Mouse (Mus musculus) hindbrain, embryonic 16.5 days (tissue): ENCODE measurements around the gene Rtn3. TPM values are rescaled to one million over a fixed set of nuclear protein-coding genes. Genes with fewer than 3 reads are reported as not detected.
A peak's percentile ranks its signal among the peaks of the same experiment; 100 is the strongest.

Experiments
- ATAC-seq: fragments of 200-750 bp; cut with Nextera tagmentation; 2 replicates; pipeline ENCODE4 v1.8.0; 2017; ENCODE audit warnings: moderate TSS enrichment, moderate library complexity
- H3K27ac ChIP-seq: fragments of 300-500 bp; sonication (generic); 2 replicates; pipeline ENCODE4 v1.5.1; 2014; ENCODE audit warnings: low read depth, mild to moderate bottlenecking, control low read depth, low read length, moderate library complexity
- H3K27me3 ChIP-seq: fragments of 300-500 bp; sonication (generic); replicated peaks from 2 replicates; pipeline ENCODE4 v1.6.1; 2014; ENCODE audit warnings: low read length; ENCODE audit not compliant: control insufficient read depth, insufficient read depth
- H3K36me3 ChIP-seq: fragments of 300-500 bp; sonication (generic); 2 replicates; pipeline ENCODE4 v1.6.1; 2014; ENCODE audit warnings: mild to moderate bottlenecking, low read length, moderate library complexity, mixed read lengths; ENCODE audit not compliant: control insufficient read depth, insufficient read depth
- H3K4me1 ChIP-seq: fragments of 300-500 bp; sonication (generic); 2 replicates; pipeline ENCODE4 v1.6.1; 2014; ENCODE audit warnings: low read depth, low read length; ENCODE audit not compliant: control insufficient read depth, insufficient read depth
- H3K4me2 ChIP-seq: fragments of 300-500 bp; sonication (generic); 2 replicates; pipeline ENCODE4 v1.6.1; 2014; ENCODE audit warnings: mild to moderate bottlenecking, low read length, control low read depth, moderate library complexity
- H3K4me3 ChIP-seq: fragments of 300-500 bp; sonication (generic); 2 replicates; pipeline ENCODE4 v1.5.1; 2014; ENCODE audit warnings: mild to moderate bottlenecking, low read length, control low read depth, moderate library complexity
- H3K9ac ChIP-seq: fragments of 300-500 bp; sonication (generic); 2 replicates; pipeline ENCODE4 v1.6.1; 2014; ENCODE audit warnings: low read depth, mild to moderate bottlenecking, control low read depth, low read length, moderate library complexity
- H3K9me3 ChIP-seq: fragments of 300-500 bp; sonication (generic); 2 replicates; pipeline ENCODE4 v1.6.1; 2014; ENCODE audit warnings: mild to moderate bottlenecking, low read length, moderate library complexity; ENCODE audit not compliant: control insufficient read depth
- WGBS: fragments of 180-500 bp; shearing (Covaris S2); extraction: QIAGEN DNeasy Blood & Tissue Kit; methylation state at CpG from one replicate; pipeline ENCODE4 v1.1.7; 2014; 5-methylcytosine and 5-hydroxymethylcytosine counted together
- polyA plus RNA-seq: library from polyadenylated mRNA; unstranded; fragments of >200 nt; fragmentation: Nextera tagmentation; extraction: Ambion mirVana; gene quantifications from 2 replicates; pipeline ENCODE4 v1.2.1, GENCODE M21; 2015

Gene Rtn3
- polyA plus RNA-seq, result 693 and 702 TPM in 2 replicates

DNA sequence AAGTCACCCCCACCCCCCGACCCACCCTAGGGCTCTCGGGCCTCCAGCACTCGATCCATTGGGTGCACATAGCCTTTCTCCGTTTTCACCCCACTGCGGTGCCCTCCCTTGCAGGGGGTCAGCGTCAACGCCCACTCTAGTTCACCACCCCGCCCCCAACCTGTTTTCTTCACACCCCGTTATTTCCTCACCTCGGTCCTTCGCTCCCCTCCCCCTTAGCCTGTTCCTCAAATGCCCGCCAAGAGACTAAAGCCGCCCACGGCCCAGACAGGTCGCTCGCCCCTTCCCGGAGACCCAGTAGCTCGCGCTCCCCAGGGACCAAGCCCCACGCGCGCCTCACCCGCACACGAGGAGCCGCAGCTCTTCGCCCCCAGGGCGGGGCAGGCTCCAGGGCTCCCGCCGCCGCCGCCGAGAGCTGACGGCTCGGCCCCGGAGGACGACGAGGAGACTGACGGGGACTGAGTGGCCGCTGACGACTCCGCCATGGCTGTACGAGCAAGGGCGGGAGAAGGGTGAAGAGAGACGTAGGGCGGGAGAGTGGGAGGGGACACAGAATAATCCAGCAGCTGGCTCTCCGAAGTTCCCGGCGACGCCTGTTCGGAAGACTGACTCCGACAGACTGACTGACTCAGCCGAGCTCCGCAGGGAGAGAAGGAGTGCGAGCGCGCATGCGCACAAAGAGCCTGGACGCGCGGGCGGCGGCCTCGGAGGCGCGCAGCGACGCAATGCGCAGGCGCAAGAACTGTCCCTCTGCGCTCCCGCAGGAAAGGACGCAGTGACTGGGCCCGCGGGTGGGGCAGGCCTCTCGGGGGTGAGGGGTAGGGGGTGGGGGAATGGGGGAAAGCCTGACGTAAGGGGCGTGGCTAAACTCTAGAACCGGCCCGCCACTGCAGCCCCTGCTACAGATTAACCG is at the start of gene Rtn3:
Rtn3 (minus strand) TSS at position 683 of the 913 bp plus-strand sequence.
- under 1% methylated on average over 80 of the region's 80 CpGs for WGBS

GRCm38 (mm10) chr19:7531906-7532305 is 48.8 kb upstream of the Rtn3 start:
- no peak overlapping the region for H3K4me3 ChIP-seq
- H3K9me3 ChIP-seq, result no peaks in the 10 kb centered on the region
- H3K27me3 ChIP-seq, result no peaks in the 10 kb centered on the region
- WGBS, result 90% methylated on average over 5 of the region's 5 CpGs
- H3K9ac ChIP-seq, result no peak overlapping the region
- no peaks in the 10 kb centered on the region for H3K4me1 ChIP-seq
- no peak for ATAC-seq
- H3K4me2 ChIP-seq, result no peak overlapping the region
- no peak overlapping the region for H3K27ac ChIP-seq
- H3K36me3 ChIP-seq, result peaks cover 10% of the 10 kb centered on the region

More for the DNA sequence above, at the start of gene Rtn3:
- Histone ChIP-seq H3K4me2 (peak within 1 kb of the TSS; percentile 72), H3K36me3 (no peaks in the 10 kb centered on the region), H3K9me3 (no peaks in the 10 kb centered on the region), H3K27me3 (no peaks in the 10 kb centered on the region), H3K27ac (peak within 1 kb of the TSS; percentile 100), H3K4me1 (peaks cover 24% of the 10 kb centered on the region), H3K9ac (peak within 1 kb of the TSS; percentile 97), H3K4me3 (peak within 1 kb of the TSS; percentile 78)
- ATAC-seq, result peak; percentile 94

DNA sequence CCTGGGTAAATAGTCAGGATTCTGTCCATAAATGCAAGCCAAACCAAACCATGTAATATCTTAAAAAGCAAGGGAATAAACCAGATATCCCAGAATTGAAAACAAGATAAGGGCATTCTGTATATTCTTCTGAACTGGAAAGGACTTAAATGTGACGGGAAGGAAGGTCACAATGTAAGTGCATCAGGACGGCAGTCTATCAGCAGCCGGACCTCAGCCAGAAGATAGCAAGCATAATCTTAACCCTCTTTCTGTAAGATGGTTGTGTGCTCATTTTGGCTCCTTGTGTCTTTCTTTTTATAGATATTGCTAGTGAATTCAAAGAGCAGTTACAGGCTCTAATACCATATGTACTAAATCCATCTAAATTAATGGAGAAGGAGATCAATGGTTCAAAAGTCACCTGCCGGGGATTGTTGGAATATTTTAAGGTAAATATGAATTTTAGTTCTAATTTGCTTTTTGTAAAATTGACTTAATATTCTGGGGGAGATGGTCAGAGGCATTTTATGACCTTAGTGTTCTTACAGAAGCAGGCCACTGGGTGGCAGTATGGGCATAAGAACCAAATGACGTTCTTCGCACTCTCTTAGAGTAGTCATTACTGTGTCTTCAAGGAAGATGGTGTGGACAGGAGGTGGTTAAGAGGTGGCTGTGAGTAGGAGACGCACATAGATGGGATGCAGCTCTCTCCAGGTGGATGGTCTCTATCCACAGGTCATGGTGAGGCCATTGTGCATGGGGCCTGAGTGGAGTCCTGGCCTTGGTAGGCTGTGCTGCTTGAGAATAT is 45.8 kb upstream of the Rtn3 start:
- H3K27ac ChIP-seq, result no peak overlapping the region
- no peaks in the 10 kb centered on the region for H3K27me3 ChIP-seq
- no peak overlapping the region for H3K4me2 ChIP-seq
- peaks cover 13% of the 10 kb centered on the region for H3K36me3 ChIP-seq
- 53% methylated on average over 7 of the region's 7 CpGs for WGBS
- no peaks in the 10 kb centered on the region for H3K9me3 ChIP-seq
- no peaks in the 10 kb centered on the region for H3K4me1 ChIP-seq
- ATAC-seq, result peak; percentile 74
- H3K9ac ChIP-seq, result no peak overlapping the region
- no peak overlapping the region for H3K4me3 ChIP-seq

- Histone ChIP-seq H3K4me1 (no peaks in the 10 kb centered on the region), H3K9ac (no peak overlapping the region), H3K4me3 (no peak overlapping the region), H3K36me3 (peaks cover 18% of the 10 kb centered on the region), H3K27ac (no peak overlapping the region), H3K27me3 (no peaks in the 10 kb centered on the region), H3K4me2 (no peak overlapping the region), H3K9me3 (0 out of 2 replicates have a peak, but pooled peaks cover 2% of the 10 kb centered on the region)
- no peak for ATAC-seq
- 82% methylated on average over 3 of the region's 3 CpGs for WGBS
These were observed 41.8 kb upstream of the Rtn3 start for GRCm38 (mm10) chr19:7524879-7525278.

- Histone ChIP-seq H3K4me3 (no peak overlapping the region), H3K4me1 (no peaks in the 10 kb centered on the region), H3K9me3 (0 out of 2 replicates have a peak, but pooled peaks cover 2% of the 10 kb centered on the region), H3K4me2 (no peak overlapping the region), H3K27me3 (no peaks in the 10 kb centered on the region), H3K36me3 (peaks cover 15% of the 10 kb centered on the region), H3K9ac (no peak overlapping the region), H3K27ac (no peak overlapping the region)
- ATAC-seq, result no peak
These were observed 40.7 kb upstream of the Rtn3 start for GRCm38 (mm10) chr19:7523781-7524180.

DNA sequence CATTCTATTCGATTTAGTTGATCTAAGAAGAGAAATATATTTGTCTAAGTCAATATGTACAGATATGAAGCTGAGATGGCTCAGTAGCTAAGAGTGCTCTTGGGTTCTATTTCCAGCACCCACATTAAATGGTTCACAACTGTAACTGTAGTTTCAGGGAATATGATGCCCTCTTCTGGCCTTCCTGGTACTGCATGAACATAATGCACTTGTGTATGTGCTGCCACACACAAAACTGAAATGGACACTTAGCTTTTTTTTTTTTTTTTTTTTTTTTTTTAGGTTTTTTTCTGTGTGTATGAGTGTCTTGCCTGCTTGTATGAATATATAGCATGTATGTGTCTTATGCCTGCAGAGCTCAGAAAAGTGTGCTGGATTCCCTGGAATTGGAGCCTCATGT is 40.2 kb upstream of the Rtn3 start:
- 100% methylated on average over 1 of the region's 1 CpGs for WGBS
- peaks cover 17% of the 10 kb centered on the region for H3K36me3 ChIP-seq

DNA sequence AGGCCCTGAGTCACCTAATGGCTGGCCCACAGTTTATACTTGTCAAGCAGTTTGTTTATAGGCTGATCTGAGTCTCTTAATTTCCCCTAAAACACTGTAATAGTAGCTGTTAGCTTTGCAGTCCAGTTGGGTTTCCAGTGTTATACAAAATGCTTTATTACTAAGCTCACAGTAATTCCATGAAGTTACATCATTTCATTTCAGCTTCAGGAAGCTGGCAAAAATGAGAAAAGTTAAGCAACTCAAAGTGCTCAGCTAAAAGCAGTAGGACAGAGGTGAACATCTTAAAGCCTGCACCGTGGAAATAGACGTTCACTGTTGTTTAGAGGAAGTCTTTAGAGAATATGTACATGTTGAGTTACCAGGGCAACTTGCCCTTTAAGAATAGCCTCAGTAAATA is 39.8 kb upstream of the Rtn3 start:
- H3K4me3 ChIP-seq, result no peak overlapping the region
- no peak overlapping the region for H3K4me2 ChIP-seq
- no peak overlapping the region for H3K27ac ChIP-seq
- H3K9me3 ChIP-seq, result 0 out of 2 replicates have a peak, but pooled peaks cover 2% of the 10 kb centered on the region
- peaks cover 17% of the 10 kb centered on the region for H3K36me3 ChIP-seq
- ATAC-seq, result no peak
- 90% methylated on average over 2 of the region's 2 CpGs for WGBS
- H3K9ac ChIP-seq, result no peak overlapping the region
- no peaks in the 10 kb centered on the region for H3K4me1 ChIP-seq
- no peaks in the 10 kb centered on the region for H3K27me3 ChIP-seq

More for the DNA sequence above, 40.2 kb upstream of the Rtn3 start:
- no peaks in the 10 kb centered on the region for H3K27me3 ChIP-seq
- H3K27ac ChIP-seq, result no peak overlapping the region
- H3K4me3 ChIP-seq, result no peak overlapping the region
- no peak overlapping the region for H3K9ac ChIP-seq
- no peak for ATAC-seq
- H3K9me3 ChIP-seq, result 0 out of 2 replicates have a peak, but pooled peaks cover 2% of the 10 kb centered on the region
- no peak overlapping the region for H3K4me2 ChIP-seq
- no peaks in the 10 kb centered on the region for H3K4me1 ChIP-seq

DNA sequence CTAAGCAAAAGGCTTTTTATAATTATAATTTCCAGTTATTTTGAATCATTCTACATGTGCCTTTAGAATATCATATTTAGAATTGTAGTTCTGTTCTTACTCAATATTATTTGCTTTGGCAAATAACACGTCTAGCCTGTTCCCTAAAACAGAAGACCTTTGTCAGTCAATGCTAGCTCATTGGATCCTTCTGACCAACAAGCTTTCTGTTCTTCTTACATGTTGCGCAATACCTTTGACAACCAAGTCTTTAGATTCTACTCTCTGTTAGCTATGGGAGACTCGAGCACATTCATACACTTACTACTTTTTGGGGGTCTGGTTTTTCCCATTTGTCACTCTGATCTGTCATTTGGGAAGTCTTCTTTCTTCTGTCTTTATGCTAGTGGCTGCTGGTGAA is 38.5 kb upstream of the Rtn3 start:
- Histone ChIP-seq H3K9ac (no peak overlapping the region), H3K9me3 (0 out of 2 replicates have a peak, but pooled peaks cover 2% of the 10 kb centered on the region), H3K27me3 (no peaks in the 10 kb centered on the region), H3K36me3 (peaks cover 17% of the 10 kb centered on the region), H3K4me3 (no peak overlapping the region), H3K4me1 (no peaks in the 10 kb centered on the region), H3K27ac (no peak overlapping the region), H3K4me2 (no peak overlapping the region)
- ATAC-seq, result no peak
- WGBS, result 95% methylated on average over 3 of the region's 3 CpGs

DNA sequence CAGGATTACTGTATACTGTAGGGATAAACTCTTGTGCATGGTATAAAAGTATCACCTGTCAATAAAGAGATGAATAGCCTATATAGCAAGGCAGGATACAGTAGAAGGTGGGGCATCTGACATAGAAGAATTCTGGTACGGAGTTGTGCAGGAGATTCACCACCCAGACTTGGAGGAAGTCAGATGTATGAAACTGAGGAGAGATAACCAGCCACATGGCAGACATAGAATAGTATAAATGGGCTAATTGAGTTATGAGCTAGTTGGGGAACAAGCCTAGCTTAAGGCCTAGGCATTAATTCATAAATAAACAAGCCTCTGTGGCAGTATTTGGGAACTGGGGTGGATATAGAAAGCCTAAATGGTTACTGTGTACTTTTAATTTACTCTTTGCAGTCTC is 33.4 kb upstream of the Rtn3 start:
- no peaks in the 10 kb centered on the region for H3K27me3 ChIP-seq
- H3K9ac ChIP-seq, result no peak overlapping the region
- no peak for ATAC-seq
- no peak overlapping the region for H3K4me3 ChIP-seq
- H3K4me2 ChIP-seq, result no peak overlapping the region
- no peak overlapping the region for H3K27ac ChIP-seq
- peaks cover 7% of the 10 kb centered on the region for H3K36me3 ChIP-seq
- no peaks in the 10 kb centered on the region for H3K9me3 ChIP-seq
- no peaks in the 10 kb centered on the region for H3K4me1 ChIP-seq
- WGBS, result 94% methylated on average over 1 of the region's 1 CpGs
